Mouse (Mus musculus) cerebellum, postnatal 25 days (tissue): ENCODE measurements at regions not wholly inside any gene's neighbourhood (a gene's known extent, or its start where the extent isn't known, plus 50 kb on each side); places are given as distances from the start of the nearest gene placed in this dataset.
A peak's percentile ranks its signal among the peaks of the same experiment; 100 is the strongest.

Source experiments
- DNase-seq, 2 experiments: peaks; one replicate each; pipeline ENCODE4 v3.0.0; 2021; ENCODE audit warnings: mixed read lengths in 2 of 2

DNA sequence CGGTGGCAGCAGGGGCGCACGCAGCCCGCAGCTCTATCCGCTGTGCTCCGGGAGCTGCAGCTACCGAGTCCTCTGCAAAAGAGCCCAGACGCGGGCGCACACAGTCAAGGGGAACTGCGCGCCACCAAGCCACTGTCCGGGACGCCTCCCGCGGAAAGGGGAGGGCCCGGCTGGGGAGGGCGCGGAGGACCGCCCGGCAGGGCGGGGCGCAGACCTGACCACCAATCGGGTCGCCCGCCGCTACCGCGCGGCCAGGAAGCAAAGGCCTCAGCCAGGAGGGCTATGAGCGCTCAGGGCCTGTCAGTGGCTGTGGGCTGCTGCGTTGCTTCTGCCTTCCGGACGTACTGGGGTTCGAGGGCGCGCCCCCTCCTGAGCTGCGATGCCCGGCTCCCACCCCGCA lies 1034.5 kb downstream of the Gm10330 start:
- peak in 1 of 2 experiments; percentile 1 for DNase-seq

- DNase-seq: peak in 1 of 2 experiments; percentile 0
Measured at GRCm38 (mm10) chr12:22745067-22745466, 1035.0 kb downstream of the Gm10330 start.
